Mouse (Mus musculus) ES-E14 (cell line): ENCODE measurements around the gene Mtmr14. TPM values are rescaled to one million over a fixed set of nuclear protein-coding genes. Genes with fewer than 3 reads are reported as not detected.

Source experiments
- DNase-seq: peaks from one replicate; pipeline ENCODE4 v3.0.0-alpha.2; 2013; ENCODE audit warnings: low read depth, low spot score
- H3K27ac ChIP-seq: 2 replicates; pipeline ENCODE4 v1.5.1; 2012; ENCODE audit warnings: low read depth, mild to moderate bottlenecking, low read length, moderate library complexity, mixed read lengths; ENCODE audit not compliant: poor library complexity, insufficient read depth, severe bottlenecking
- H3K36me3 ChIP-seq: 2 replicates; pipeline ENCODE4 v1.6.1; 2012; ENCODE audit warnings: mild to moderate bottlenecking, low read length, moderate library complexity, mixed read lengths; ENCODE audit not compliant: control insufficient read depth, poor library complexity, insufficient read depth, severe bottlenecking
- H3K4me1 ChIP-seq, 2 experiments: fragments of 150-350 bp in 1 of 2; sonication (generic) in 1 of 2; 2 replicates each; pipeline ENCODE4 v1.6.1; 2012; ENCODE audit warnings: low read length in 2 of 2, mild to moderate bottlenecking in 1 of 2, mixed read lengths in 1 of 2; ENCODE audit not compliant: control insufficient read depth in 2 of 2, insufficient read depth in 2 of 2, poor library complexity in 1 of 2
- H3K4me3 ChIP-seq, 2 experiments: fragments of 150-350 bp in 1 of 2; sonication (generic) in 1 of 2; 2 replicates each; pipeline ENCODE4 v1.5.1; 2012; ENCODE audit warnings: low read length in 2 of 2, low read depth in 1 of 2, mild to moderate bottlenecking in 1 of 2, mixed read lengths in 1 of 2; ENCODE audit not compliant: insufficient read depth in 1 of 2, poor library complexity in 1 of 2, severe bottlenecking in 1 of 2
- H3K9ac ChIP-seq: 2 replicates; pipeline ENCODE4 v1.6.1; 2012; ENCODE audit warnings: low read depth, mild to moderate bottlenecking, low read length, mixed read lengths; ENCODE audit not compliant: poor library complexity, insufficient read depth, severe bottlenecking
- H3K9me3 ChIP-seq: fragments of 150-350 bp; sonication (generic); 2 replicates; pipeline ENCODE4 v1.6.1; 2012; ENCODE audit warnings: low read depth, mild to moderate bottlenecking, low read length; ENCODE audit not compliant: control insufficient read depth, insufficient read depth
- CHD2 ChIP-seq: IDR thresholded peaks from 2 replicates; pipeline ENCODE4 v1.6.1; 2014; ENCODE audit warnings: mild to moderate bottlenecking, low read depth, low read length, inconsistent platforms
- HCFC1 ChIP-seq: IDR thresholded peaks from 2 replicates; pipeline ENCODE4 v1.6.1; 2012; ENCODE audit warnings: low read length, inconsistent platforms, borderline replicate concordance; ENCODE audit not compliant: insufficient read depth
- MAFK ChIP-seq: IDR thresholded peaks from 2 replicates; pipeline ENCODE4 v1.6.1; 2014; ENCODE audit warnings: mild to moderate bottlenecking, low read depth, low read length, inconsistent platforms; ENCODE audit not compliant: insufficient read depth
- ZC3H11A ChIP-seq: IDR thresholded peaks from 2 replicates; pipeline ENCODE4 v1.6.1; 2012; ENCODE audit warnings: low read depth, mild to moderate bottlenecking, inconsistent platforms, low read length, borderline replicate concordance
- ZNF384 ChIP-seq: IDR thresholded peaks from 2 replicates; pipeline ENCODE4 v1.6.1; 2012; ENCODE audit warnings: low read depth, low read length, inconsistent platforms
- in situ Hi-C, 2 experiments: fragments of 600-800 bp; cut with MboI; formaldehyde crosslinking; loops; one replicate each; pipeline ENCODE4 v1.15.1; 2025; ENCODE audit warnings: low sequenced_read_pairs in 2 of 2, inconsistent platforms in 1 of 2; ENCODE audit not compliant: unreplicated experiment in 2 of 2
- total RNA-seq: library from RNA; depleted of rRNA; stranded (reverse); fragments of 300-350 nt; gene quantifications from 2 replicates; pipeline ENCODE4 v1.2.3, GENCODE M21; 2012

The Mtmr14 gene
- total RNA-seq, 1 experiment, result 42.4 TPM

DNA sequence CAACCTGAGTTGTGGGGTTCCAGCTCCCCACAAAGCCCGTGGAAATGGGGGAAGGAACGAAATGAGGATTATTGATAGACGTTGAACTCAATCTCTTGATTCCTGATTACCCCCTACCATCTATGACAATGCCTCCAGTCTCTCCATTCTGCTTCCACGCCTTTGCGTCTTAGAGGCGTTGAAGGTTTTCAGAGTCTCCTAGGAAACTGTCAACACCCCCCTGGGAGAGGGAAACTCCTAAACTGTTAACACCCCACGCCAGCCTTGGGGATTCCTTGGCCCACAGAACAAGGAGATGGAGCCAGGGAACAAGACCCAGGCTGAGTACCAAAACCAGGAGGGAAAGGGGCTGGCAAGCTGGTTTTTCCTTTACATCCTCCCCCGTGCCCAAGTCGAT, 42.0 kb upstream of the Mtmr14 start:
- H3K9ac ChIP-seq, result no peak overlapping the region
- no peak for TF ChIP-seq HCFC1
- TF ChIP-seq CHD2, result no peak
- no peak for TF ChIP-seq MAFK
- TF ChIP-seq ZNF384, result no peak
- TF ChIP-seq ZC3H11A, result no peak
- H3K4me3 ChIP-seq, result peak overlapping the region; percentile 84 to 86; a peak in 3 of 4 replicates
- DNase-seq, result no peak
- peaks cover 1 to 4% of the 10 kb centered on the region in 2 experiments; a peak in 2 of 4 replicates for H3K4me1 ChIP-seq
- in situ Hi-C loops, result no loop called here
- H3K36me3 ChIP-seq, result no peaks in the 10 kb centered on the region
- no peak overlapping the region for H3K27ac ChIP-seq
- H3K9me3 ChIP-seq, result no peaks in the 10 kb centered on the region

DNA sequence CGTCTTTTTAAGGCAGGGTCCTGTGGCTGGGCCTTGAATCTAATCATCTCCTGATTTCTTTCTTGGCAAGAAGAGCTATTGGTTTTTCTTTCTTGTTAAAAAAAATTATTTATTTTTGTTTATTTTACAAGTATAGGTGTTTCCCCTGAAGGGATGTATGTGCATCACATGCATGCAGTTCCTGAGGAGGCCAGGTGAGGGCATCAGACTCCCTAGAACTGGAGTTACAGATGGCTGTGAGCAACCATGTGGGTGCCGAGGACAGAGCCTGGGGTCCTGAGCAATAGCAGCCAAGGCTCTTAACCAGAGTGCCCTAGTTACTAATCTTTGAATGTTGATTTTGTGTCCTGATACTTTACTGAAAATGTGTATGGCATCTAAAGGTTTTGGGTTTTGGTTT, 21.4 kb upstream of the Mtmr14 start:
- in situ Hi-C loops, result no loop called here
- Histone ChIP-seq H3K9me3 (no peaks in the 10 kb centered on the region), H3K4me1 (no peaks in the 10 kb centered on the region), H3K27ac (no peak overlapping the region), H3K4me3 (no peak overlapping the region), H3K36me3 (no peaks in the 10 kb centered on the region), H3K9ac (no peak overlapping the region)
- DNase-seq, result no peak
- TF ChIP-seq CHD2, result no peak
- peak; percentile 2; the same call in 1 of the 2 replicates for TF ChIP-seq ZC3H11A

DNA sequence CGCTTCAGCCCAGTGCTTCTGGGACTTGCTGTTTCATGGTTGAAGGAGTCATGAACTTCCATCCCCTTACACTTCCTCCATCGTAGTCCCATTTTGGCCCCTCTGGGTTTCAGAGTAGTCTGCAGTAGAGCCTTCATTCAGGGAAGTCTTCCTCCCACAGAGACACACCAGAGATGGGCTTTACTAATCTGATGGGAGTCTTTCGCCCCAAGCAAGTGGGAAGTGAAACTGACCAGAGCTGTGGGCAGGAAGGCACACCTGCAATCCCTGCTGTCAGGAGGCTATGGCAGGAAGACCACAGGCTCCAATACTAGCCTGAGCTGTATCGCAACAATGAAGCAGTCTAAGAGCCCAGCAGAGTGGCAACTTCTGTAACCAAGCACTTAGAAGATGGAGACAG, 11.8 kb upstream of the Mtmr14 start:
- no peak overlapping the region for H3K4me3 ChIP-seq
- no peak overlapping the region for H3K27ac ChIP-seq
- no peaks in the 10 kb centered on the region for H3K36me3 ChIP-seq
- TF ChIP-seq ZC3H11A (no peak), HCFC1 (no peak), CHD2 (no peak), ZNF384 (no peak), MAFK (no peak)
- in situ Hi-C loops, result no loop called here
- no peaks in the 10 kb centered on the region for H3K9me3 ChIP-seq
- DNase-seq, result no peak
- H3K4me1 ChIP-seq, result 0 out of 4 replicates have a peak, but pooled peaks cover 0 to 2% of the 10 kb centered on the region in 2 experiments
- no peak overlapping the region for H3K9ac ChIP-seq

DNA sequence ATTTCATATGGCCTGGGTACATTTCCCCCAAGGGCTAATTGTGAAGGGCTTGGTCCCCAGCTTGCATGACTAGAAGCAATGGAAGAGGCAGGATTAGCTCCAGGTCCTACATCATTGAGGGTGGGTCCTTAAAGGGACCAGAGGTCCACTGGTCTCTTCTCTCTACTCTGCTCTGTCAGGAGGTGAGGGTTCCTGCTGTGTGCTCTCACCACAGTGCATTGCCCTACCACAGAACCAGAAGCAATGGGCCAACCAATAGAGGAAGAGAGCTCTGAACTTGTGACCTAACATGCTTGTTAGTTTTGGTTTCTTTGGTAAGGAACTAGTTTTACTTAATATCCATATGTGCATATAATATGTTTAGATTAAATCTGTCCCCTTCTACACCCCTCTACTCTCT, 10.9 kb upstream of the Mtmr14 start:
- DNase-seq, result no peak
- H3K9ac ChIP-seq, result no peak overlapping the region
- H3K27ac ChIP-seq, result no peak overlapping the region
- H3K36me3 ChIP-seq, result no peaks in the 10 kb centered on the region
- 0 out of 4 replicates have a peak, but pooled peaks cover 0 to 2% of the 10 kb centered on the region in 2 experiments for H3K4me1 ChIP-seq
- no peak overlapping the region for H3K4me3 ChIP-seq
- TF ChIP-seq HCFC1 (no peak), ZC3H11A (no peak), MAFK (no peak), CHD2 (no peak), ZNF384 (no peak)
- in situ Hi-C loops, result no loop called here
- H3K9me3 ChIP-seq, result no peaks in the 10 kb centered on the region

- TF ChIP-seq ZC3H11A (no peak), ZNF384 (no peak), HCFC1 (no peak), MAFK (no peak), CHD2 (no peak)
- Histone ChIP-seq H3K9me3 (no peaks in the 10 kb centered on the region), H3K9ac (no peak overlapping the region), H3K4me3 (no peak overlapping the region), H3K36me3 (peaks cover 3% of the 10 kb centered on the region; the same call in 1 of the 2 replicates), H3K27ac (no peak overlapping the region), H3K4me1 (peaks cover 0 to 2% of the 10 kb centered on the region in 2 experiments; a peak in 1 of 4 replicates)
- in situ Hi-C loops, result no loop called here
- no peak for DNase-seq
Measured at GRCm38 (mm10) chr6:113235141-113235540, 2.5 kb upstream of the Mtmr14 start.
